Mouse (Mus musculus) small intestine, adult 2 months (tissue): ENCODE results near the gene Adssl1. TPM values are rescaled to one million over a fixed set of nuclear protein-coding genes. Genes with fewer than 3 reads are reported as not detected.

ENCODE experiments used
- H3K27ac ChIP-seq: fragments of 200-500 bp; 2 replicates; pipeline ENCODE4 v1.5.1; 2012; ENCODE audit warnings: low read depth, low read length, control low read depth, inconsistent platforms; ENCODE audit not compliant: insufficient read depth
- H3K27me3 ChIP-seq: fragments of 200-500 bp; 2 replicates; pipeline ENCODE4 v1.6.1; 2012; ENCODE audit warnings: mild to moderate bottlenecking, moderate library complexity, low read length, inconsistent platforms; ENCODE audit not compliant: control insufficient read depth, insufficient read depth
- H3K36me3 ChIP-seq: fragments of 200-500 bp; 2 replicates; pipeline ENCODE4 v1.6.1; 2012; ENCODE audit warnings: mild to moderate bottlenecking, low read length, control low read depth, inconsistent platforms; ENCODE audit not compliant: control insufficient read depth, insufficient read depth
- H3K4me1 ChIP-seq: fragments of 200-500 bp; 2 replicates; pipeline ENCODE4 v1.6.1; 2012; ENCODE audit warnings: low read length, inconsistent platforms, mixed read lengths; ENCODE audit not compliant: control insufficient read depth, insufficient read depth, insufficient read length
- H3K4me3 ChIP-seq: fragments of 200-500 bp; 2 replicates; pipeline ENCODE4 v1.5.1; 2012; ENCODE audit warnings: low read depth, mild to moderate bottlenecking, control low read depth, inconsistent platforms, low read length, moderate library complexity
- CTCF ChIP-seq: fragments of 200-500 bp; IDR thresholded peaks from 2 replicates; pipeline ENCODE4 v1.5.1; 2012; ENCODE audit warnings: low read depth, mild to moderate bottlenecking, control low read depth, inconsistent platforms, low read length, moderate library complexity, mixed read lengths; ENCODE audit not compliant: insufficient replicate concordance, insufficient read length; ENCODE audit errors: extremely low read depth
- POLR2A ChIP-seq: fragments of 200-500 bp; IDR thresholded peaks from 2 replicates; pipeline ENCODE4 v1.6.1; 2012; ENCODE audit warnings: low read depth, mild to moderate bottlenecking, control low read depth, inconsistent platforms, low read length, moderate library complexity
- WGBS: fragments of 180-500 bp; shearing (Covaris S2); methylation state at CpG from one replicate; pipeline ENCODE4 v1.1.7; 2018; 5-methylcytosine and 5-hydroxymethylcytosine counted together
- polyA plus RNA-seq: library from polyadenylated mRNA; depleted of rRNA; stranded (reverse); fragments of >200 nt; gene quantifications from 2 replicates; pipeline ENCODE4 v1.2.3, GENCODE M21; 2012

Adssl1 gene
- polyA plus RNA-seq, 1 experiment: 5.6 TPM

DNA sequence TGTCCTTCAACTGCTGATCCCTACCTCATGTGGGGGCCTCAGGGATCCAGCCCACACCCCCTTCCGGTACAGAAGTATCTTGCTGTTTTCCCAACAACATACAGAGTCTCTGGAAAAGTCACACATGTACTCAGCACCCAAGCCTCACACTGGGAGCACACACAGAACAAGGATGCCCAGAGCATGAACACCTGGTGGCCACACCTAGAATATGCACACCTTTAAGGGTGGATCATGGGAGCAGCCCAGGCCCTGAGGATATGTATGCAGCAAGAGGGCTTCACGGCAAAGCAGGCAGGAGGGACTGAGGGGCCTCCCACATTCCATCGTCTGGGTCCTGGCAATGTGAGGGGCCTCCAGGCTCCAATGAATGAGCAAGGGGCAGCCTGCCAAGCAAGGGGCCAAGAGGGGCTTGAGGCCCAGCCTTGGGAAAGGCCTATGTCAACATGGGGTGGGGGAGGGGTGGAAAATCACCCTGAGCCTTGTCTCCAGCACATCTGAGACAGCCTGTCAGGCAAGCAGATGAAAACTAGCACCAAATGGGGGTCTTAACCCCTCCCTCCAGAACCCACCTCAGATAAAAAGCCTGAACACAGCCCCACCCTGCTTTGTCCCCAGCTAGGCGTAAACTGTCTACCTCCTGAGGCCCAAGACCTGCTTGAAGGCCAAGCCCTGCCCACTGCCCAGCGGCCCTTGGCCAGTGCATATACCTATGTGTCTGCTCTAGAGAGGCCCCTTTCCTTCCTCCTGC lies 40.9 kb downstream of the Adssl1 start:
- Histone ChIP-seq H3K4me3 (no peak overlapping the region), H3K36me3 (peaks cover 57% of the 10 kb centered on the region), H3K27me3 (no peaks in the 10 kb centered on the region), H3K27ac (no peak overlapping the region), H3K4me1 (peaks cover 4% of the 10 kb centered on the region; the same call in 1 of the 2 replicates)
- no peak for TF ChIP-seq CTCF
- WGBS: 58% methylated on average over 5 of the region's 5 CpGs

DNA sequence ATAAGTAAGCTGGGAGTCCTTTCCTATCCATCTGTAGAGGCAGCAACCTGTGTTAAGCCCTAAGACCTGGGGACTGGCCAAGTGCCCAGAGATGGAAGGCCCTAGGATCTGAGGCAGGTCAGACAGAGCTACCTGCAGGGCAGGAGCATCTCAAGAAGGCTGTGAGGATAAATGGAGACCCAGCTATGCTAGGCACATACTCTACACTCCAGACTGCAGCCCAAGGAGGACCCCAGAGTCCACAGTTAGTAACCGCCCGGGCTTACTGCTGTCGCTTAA lies 41.4 kb downstream of the Adssl1 start:
- Histone ChIP-seq H3K4me3 (no peak overlapping the region), H3K36me3 (peaks cover 54% of the 10 kb centered on the region), H3K27me3 (no peaks in the 10 kb centered on the region), H3K27ac (no peak overlapping the region), H3K4me1 (peaks cover 6% of the 10 kb centered on the region; the same call in 1 of the 2 replicates)
- WGBS: 88% methylated on average over 3 of the region's 3 CpGs
- TF ChIP-seq POLR2A: no peak
- no peak for TF ChIP-seq CTCF

DNA sequence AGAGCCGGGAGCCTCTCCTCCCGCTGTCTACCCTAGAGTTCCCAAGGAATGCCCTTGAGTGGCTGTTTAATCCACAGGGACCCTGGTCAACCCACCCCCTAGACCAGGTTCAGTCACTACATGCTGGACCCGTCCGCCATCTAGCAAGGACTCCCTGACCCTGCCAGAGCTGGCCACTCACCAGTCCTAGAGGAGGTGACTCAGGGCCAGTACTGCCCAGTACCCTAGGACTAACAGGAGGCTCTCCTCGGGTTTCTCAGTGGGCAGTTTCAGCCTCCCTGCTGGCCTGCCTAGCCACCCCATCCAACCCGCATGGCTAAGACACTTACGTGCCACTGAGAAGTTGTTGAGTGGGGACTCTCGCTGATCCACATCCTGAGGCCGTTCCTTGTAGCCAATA lies 42.0 kb downstream of the Adssl1 start:
- Histone ChIP-seq H3K27ac (no peak overlapping the region), H3K4me1 (peaks cover 6% of the 10 kb centered on the region; the same call in 1 of the 2 replicates), H3K4me3 (no peak overlapping the region), H3K36me3 (peaks cover 48% of the 10 kb centered on the region), H3K27me3 (no peaks in the 10 kb centered on the region)
- TF ChIP-seq POLR2A: no peak
- WGBS: 82% methylated on average over 9 of the region's 9 CpGs

DNA sequence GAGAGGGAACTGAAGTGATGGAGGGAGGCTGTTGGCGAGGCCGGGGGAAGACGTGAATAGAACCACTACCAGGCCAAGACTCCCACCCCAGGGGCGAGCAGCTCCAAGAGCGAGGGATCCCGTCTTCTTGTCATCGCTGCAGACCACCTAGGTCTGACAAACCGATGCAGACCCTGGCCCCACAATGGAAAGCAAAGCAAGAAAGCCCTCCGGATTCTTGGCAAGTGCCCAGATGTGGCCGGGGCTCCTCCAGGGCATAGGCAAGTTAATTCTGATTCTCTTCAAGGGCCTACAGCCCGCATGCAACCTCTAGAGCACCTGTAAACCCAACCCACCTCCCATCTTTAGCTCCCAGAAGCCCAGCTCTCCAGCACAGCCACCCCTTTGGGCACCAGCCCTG lies 43.5 kb downstream of the Adssl1 start:
- Histone ChIP-seq H3K4me3 (no peak overlapping the region), H3K27me3 (no peaks in the 10 kb centered on the region)
- WGBS: 86% methylated on average over 11 of the region's 11 CpGs

DNA sequence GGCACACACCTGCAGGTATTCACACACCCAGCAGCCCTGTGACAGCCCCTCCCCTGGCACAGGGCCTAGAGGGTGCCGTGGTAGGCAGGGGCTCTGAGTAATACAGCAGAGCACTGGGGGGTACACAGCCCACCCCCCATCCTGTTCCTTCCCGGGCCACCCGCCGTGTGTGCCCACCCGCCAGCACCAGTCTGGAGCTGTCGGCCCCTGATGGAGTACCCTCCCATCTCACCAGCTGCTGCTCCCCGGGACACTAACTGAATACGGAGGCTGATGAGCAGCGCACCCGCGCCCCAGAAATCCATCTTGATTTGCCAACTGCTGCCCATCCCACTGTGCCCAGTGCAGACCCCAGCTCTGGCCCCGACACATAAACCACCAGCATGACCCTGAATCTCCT lies 43.9 kb downstream of the Adssl1 start:
- TF ChIP-seq CTCF: no peak
- TF ChIP-seq POLR2A: no peak
- H3K27me3 ChIP-seq: no peaks in the 10 kb centered on the region
- peaks cover 6% of the 10 kb centered on the region; the same call in 1 of the 2 replicates for H3K4me1 ChIP-seq
- peaks cover 39% of the 10 kb centered on the region for H3K36me3 ChIP-seq
- 92% methylated on average over 12 of the region's 12 CpGs for whole genome bisulfite sequencing
- no peak overlapping the region for H3K4me3 ChIP-seq
- no peak overlapping the region for H3K27ac ChIP-seq

More for the DNA sequence above, 43.5 kb downstream of the Adssl1 start:
- TF ChIP-seq POLR2A: no peak
- no peak for TF ChIP-seq CTCF
- Histone ChIP-seq H3K4me1 (peaks cover 6% of the 10 kb centered on the region; the same call in 1 of the 2 replicates), H3K36me3 (peaks cover 39% of the 10 kb centered on the region), H3K27ac (no peak overlapping the region)

DNA sequence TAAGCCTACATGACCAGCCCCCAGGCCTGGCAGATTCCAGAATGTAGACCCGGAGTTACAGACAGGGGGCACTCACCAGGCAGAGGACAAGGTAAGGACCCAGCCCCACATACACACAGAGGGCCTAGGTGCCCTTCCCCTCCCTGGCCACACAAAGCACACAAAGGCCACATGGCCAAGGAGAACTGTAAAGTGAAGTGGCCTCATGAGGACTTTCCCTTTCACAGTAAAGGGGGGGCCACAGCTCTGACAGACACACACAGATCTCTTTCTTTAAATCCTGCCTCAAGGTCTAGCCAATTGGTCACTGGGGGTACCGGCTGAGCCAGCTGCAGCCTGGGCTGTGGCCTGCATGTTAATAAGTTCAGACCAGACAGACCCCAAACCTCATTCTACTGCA lies 44.3 kb downstream of the Adssl1 start:
- no peaks in the 10 kb centered on the region for H3K27me3 ChIP-seq
- H3K36me3 ChIP-seq: peaks cover 39% of the 10 kb centered on the region
- H3K4me3 ChIP-seq: no peak overlapping the region
- H3K4me1 ChIP-seq: peaks cover 6% of the 10 kb centered on the region; the same call in 1 of the 2 replicates
- 71% methylated on average over 2 of the region's 2 CpGs for WGBS
- no peak overlapping the region for H3K27ac ChIP-seq
- TF ChIP-seq CTCF (no peak), POLR2A (no peak)

DNA sequence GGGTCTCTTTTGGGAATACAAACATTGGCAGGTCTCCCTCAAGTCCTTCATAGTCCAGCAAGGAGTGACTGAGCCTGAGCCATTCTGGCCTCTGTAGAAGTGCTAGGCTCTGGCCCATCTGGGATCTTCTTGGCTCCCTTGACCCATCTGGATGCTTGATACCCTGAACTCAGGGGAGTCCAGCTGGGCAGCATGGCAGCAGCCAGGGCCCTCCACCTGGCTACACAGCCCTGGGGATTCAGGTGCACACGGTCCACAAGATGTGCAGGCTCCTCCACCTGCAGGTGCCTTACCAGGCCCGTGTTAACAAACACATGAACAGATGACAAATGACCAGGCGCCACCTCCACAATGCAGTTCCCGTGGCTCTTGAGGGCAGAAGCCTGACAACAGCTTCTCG lies 44.8 kb downstream of the Adssl1 start:
- Histone ChIP-seq H3K4me1 (peaks cover 6% of the 10 kb centered on the region; the same call in 1 of the 2 replicates), H3K4me3 (no peak overlapping the region), H3K27ac (no peak overlapping the region), H3K27me3 (no peaks in the 10 kb centered on the region), H3K36me3 (peaks cover 35% of the 10 kb centered on the region)
- WGBS: 66% methylated on average over 5 of the region's 5 CpGs
- no peak for TF ChIP-seq CTCF
- TF ChIP-seq POLR2A: no peak
